Mouse (Mus musculus): Measurements from ENCODE around the gene 2700081O15Rik.

DNA sequence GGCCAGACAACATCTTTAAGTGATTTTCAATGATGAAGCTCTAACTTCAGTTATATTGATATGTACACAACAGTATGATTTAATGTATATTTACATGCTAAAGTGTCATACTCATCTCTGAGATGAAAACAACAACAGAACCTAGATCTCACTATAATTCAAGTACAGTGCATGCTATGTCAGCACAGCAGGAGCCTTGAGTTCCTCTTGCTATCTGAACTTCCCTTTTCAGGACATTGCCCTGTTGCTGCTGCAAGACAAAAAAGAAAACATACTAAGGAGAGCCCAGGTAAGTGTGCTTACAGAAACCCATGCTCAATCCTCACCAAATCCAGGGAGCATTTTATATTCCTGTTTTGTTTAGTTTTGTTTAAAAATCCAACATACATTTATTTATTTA lies 20.9 kb downstream of the 2700081O15Rik start:
- TF ChIP-seq CTCF (IDR thresholded peaks at IDR 0.05; ENCODE audit: low read depth, low read length) (no peak), POLR2A (IDR thresholded peaks at IDR 0.05; ENCODE audit: extremely low read depth, insufficient read depth, low read length) (no peak)
